Mouse (Mus musculus) right cerebral cortex, adult 2 months (tissue): ENCODE results near the gene Pak2.
A peak's percentile ranks its signal among the peaks of the same experiment; 100 is the strongest.
"Not testable (repeated sequence)": the region's sequence is repeated elsewhere in the genome, so short reads cannot be mapped to it uniquely, and the experiment has no call there.

Experiments
- DNase-seq, 2 experiments: peaks; one replicate each; pipeline ENCODE4 v3.0.0; 2021 to 2022; ENCODE audit warnings: low spot score in 2 of 2

The Pak2 gene

GRCm38 (mm10) chr16:32091466-32091865 lies 12.3 kb upstream of the Pak2 start:
- no peak for DNase-seq

GRCm38 (mm10) chr16:32087629-32088443 lies 8.7 kb upstream of the Pak2 start:
- no peak for DNase-seq

- peak; percentile 29 to 40 for DNase-seq
Observed at GRCm38 (mm10) chr16:32078408-32078990, 643 bp downstream of the Pak2 start.

- no peak for DNase-seq
Observed at GRCm38 (mm10) chr16:32077648-32078407, 1.3 kb downstream of the Pak2 start.

GRCm38 (mm10) chr16:32076406-32076805 lies 2.7 kb downstream of the Pak2 start:
- DNase-seq = no peak

- no peak for DNase-seq
Observed at GRCm38 (mm10) chr16:32075762-32076161, 3.4 kb downstream of the Pak2 start.

- not testable (repeated sequence) for DNase-seq
Observed at GRCm38 (mm10) chr16:32070070-32070469, 9.1 kb downstream of the Pak2 start.

GRCm38 (mm10) chr16:32068389-32069300 lies 10.5 kb downstream of the Pak2 start:
- DNase-seq = no peak

- no peak for DNase-seq
Observed at GRCm38 (mm10) chr16:32066899-32067298, 12.2 kb downstream of the Pak2 start.

- no peak for DNase-seq
Observed at GRCm38 (mm10) chr16:32063900-32064299, 15.2 kb downstream of the Pak2 start.

- DNase-seq = no peak
Observed at GRCm38 (mm10) chr16:32062226-32062625, 16.9 kb downstream of the Pak2 start.

GRCm38 (mm10) chr16:32059840-32060523 lies 19.2 kb downstream of the Pak2 start:
- DNase-seq = no peak

- no peak for DNase-seq
Observed at GRCm38 (mm10) chr16:32058817-32059216, 20.3 kb downstream of the Pak2 start.

GRCm38 (mm10) chr16:32042367-32042766 lies 36.8 kb downstream of the Pak2 start:
- DNase-seq = no peak

- no peak for DNase-seq
Observed at GRCm38 (mm10) chr16:32019678-32020077, 59.5 kb downstream of the Pak2 start.

- no peak for DNase-seq
Observed at GRCm38 (mm10) chr16:32010330-32010729, 68.8 kb downstream of the Pak2 start.

- peak; percentile 50 to 65 for DNase-seq
Observed at GRCm38 (mm10) chr16:32009913-32010312, 69.2 kb downstream of the Pak2 start.

- no peak for DNase-seq
Observed at GRCm38 (mm10) chr16:32008529-32009293, 70.4 kb downstream of the Pak2 start.

GRCm38 (mm10) chr16:32004731-32005130 lies 74.4 kb downstream of the Pak2 start:
- no peak for DNase-seq
